Mouse (Mus musculus): ENCODE results near the gene Rfc1.
A peak's percentile ranks its signal among the peaks of the same experiment; 100 is the strongest.

Gene Rfc1

GRCm38 (mm10) chr5:65335298-65336074, at the start of gene Rfc1:
Gene Rfc1 (minus strand): TSS chr5:65335670.
- DNase-seq (ENCODE audit: low spot score in 2 of 2), result peak; percentile 88 to 93

GRCm38 (mm10) chr5:65374746-65375145, 39.3 kb upstream of the Rfc1 start:
- no peak for DNase-seq (ENCODE audit: low spot score in 2 of 2)

GRCm38 (mm10) chr5:65371551-65371950, 36.1 kb upstream of the Rfc1 start:
- no peak for DNase-seq (ENCODE audit: low spot score in 2 of 2)

GRCm38 (mm10) chr5:65367837-65368236, 32.4 kb upstream of the Rfc1 start:
- DNase-seq (ENCODE audit: low spot score in 2 of 2), result no peak

- DNase-seq (ENCODE audit: low spot score in 2 of 2), result no peak
Observed at GRCm38 (mm10) chr5:65357771-65358170, 22.3 kb upstream of the Rfc1 start.

- DNase-seq (ENCODE audit: low spot score in 2 of 2), result no peak
Observed at GRCm38 (mm10) chr5:65356851-65357250, 21.4 kb upstream of the Rfc1 start.

- DNase-seq (ENCODE audit: low spot score in 2 of 2), result no peak
Observed at GRCm38 (mm10) chr5:65354985-65355384, 19.5 kb upstream of the Rfc1 start.

GRCm38 (mm10) chr5:65354097-65354496, 18.6 kb upstream of the Rfc1 start:
- DNase-seq (ENCODE audit: low spot score in 2 of 2), result no peak

- DNase-seq (ENCODE audit: low spot score in 2 of 2), result no peak
Observed at GRCm38 (mm10) chr5:65350508-65350907, 15.0 kb upstream of the Rfc1 start.

- DNase-seq (ENCODE audit: low spot score in 2 of 2), result no peak
Observed at GRCm38 (mm10) chr5:65348168-65348567, 12.7 kb upstream of the Rfc1 start, which contains the start of gene Klb. Gene Klb (plus strand): TSS chr5:65348314.

GRCm38 (mm10) chr5:65340167-65340566, 4.7 kb upstream of the Rfc1 start:
- DNase-seq (ENCODE audit: low spot score in 2 of 2), result no peak

- DNase-seq (ENCODE audit: low spot score in 2 of 2), result no peak
Observed at GRCm38 (mm10) chr5:65338394-65338793, 2.9 kb upstream of the Rfc1 start.

GRCm38 (mm10) chr5:65336075-65336355, 545 bp upstream of the Rfc1 start:
- no peak for DNase-seq (ENCODE audit: low spot score in 2 of 2)

- DNase-seq (ENCODE audit: low spot score in 2 of 2), result no peak
Observed at GRCm38 (mm10) chr5:65334788-65335187, 682 bp downstream of the Rfc1 start.

- DNase-seq (ENCODE audit: low spot score in 2 of 2), result no peak
Observed at GRCm38 (mm10) chr5:65329971-65330370, 5.5 kb downstream of the Rfc1 start.

- no peak for DNase-seq (ENCODE audit: low spot score in 2 of 2)
Observed at GRCm38 (mm10) chr5:65326212-65326611, 9.3 kb downstream of the Rfc1 start.

- DNase-seq (ENCODE audit: low spot score in 2 of 2), result no peak
Observed at GRCm38 (mm10) chr5:65324758-65325355, 10.6 kb downstream of the Rfc1 start.

GRCm38 (mm10) chr5:65324271-65324670, 11.2 kb downstream of the Rfc1 start:
- DNase-seq (ENCODE audit: low spot score in 2 of 2), result no peak

- no peak for DNase-seq (ENCODE audit: low spot score in 2 of 2)
Observed at GRCm38 (mm10) chr5:65322165-65322564, 13.3 kb downstream of the Rfc1 start.

GRCm38 (mm10) chr5:65319176-65319575, 16.3 kb downstream of the Rfc1 start:
- no peak for DNase-seq (ENCODE audit: low spot score in 2 of 2)

GRCm38 (mm10) chr5:65308866-65309265, 26.6 kb downstream of the Rfc1 start:
- no peak for DNase-seq (ENCODE audit: low spot score in 2 of 2)

GRCm38 (mm10) chr5:65308208-65308607, 27.3 kb downstream of the Rfc1 start:
- no peak for DNase-seq (ENCODE audit: low spot score in 2 of 2)

- DNase-seq (ENCODE audit: low spot score in 2 of 2), result no peak
Observed at GRCm38 (mm10) chr5:65305516-65305915, 30.0 kb downstream of the Rfc1 start.

GRCm38 (mm10) chr5:65300121-65300520, 35.3 kb downstream of the Rfc1 start:
- DNase-seq (ENCODE audit: low spot score in 2 of 2), result no peak
